Mouse (Mus musculus) forebrain, embryonic 14.5 days (tissue): ENCODE measurements around the gene Gab1. TPM values are rescaled to one million over a fixed set of nuclear protein-coding genes. Genes with fewer than 3 reads are reported as not detected.
A peak's percentile ranks its signal among the peaks of the same experiment; 100 is the strongest.

Experiments
- ATAC-seq: fragments of 200-750 bp; cut with Nextera tagmentation; 2 replicates; pipeline ENCODE4 v1.8.0; 2017; ENCODE audit warnings: mild to moderate bottlenecking, moderate library complexity
- DNase-seq: peaks from one replicate; pipeline ENCODE4 v3.0.0-alpha.2; 2015; ENCODE audit warnings: low spot score
- H3K27ac ChIP-seq: fragments of 300-500 bp; sonication (generic); 2 replicates; pipeline ENCODE4 v1.5.1; 2014; ENCODE audit warnings: low read depth, mild to moderate bottlenecking, control low read depth, low read length, moderate library complexity
- H3K27me3 ChIP-seq: fragments of 300-500 bp; sonication (generic); replicated peaks from 2 replicates; pipeline ENCODE4 v1.6.1; 2014; ENCODE audit warnings: low read length, control low read depth, mixed read lengths; ENCODE audit not compliant: control insufficient read depth, insufficient read depth
- H3K36me3 ChIP-seq: fragments of 300-500 bp; sonication (generic); 2 replicates; pipeline ENCODE4 v1.6.1; 2014; ENCODE audit warnings: low read length, control low read depth; ENCODE audit not compliant: control insufficient read depth, insufficient read depth
- H3K4me1 ChIP-seq: fragments of 300-500 bp; sonication (generic); 2 replicates; pipeline ENCODE4 v1.6.1; 2014; ENCODE audit warnings: antibody characterized with exemption, low read length, control low read depth; ENCODE audit not compliant: control insufficient read depth, insufficient read depth
- H3K4me2 ChIP-seq: fragments of 300-500 bp; sonication (generic); 2 replicates; pipeline ENCODE4 v1.6.1; 2014; ENCODE audit warnings: mild to moderate bottlenecking, control low read depth, low read length
- H3K4me3 ChIP-seq: fragments of 300-500 bp; sonication (generic); 2 replicates; pipeline ENCODE4 v1.5.1; 2014; ENCODE audit warnings: low read depth, low read length, control low read depth
- H3K9ac ChIP-seq: fragments of 300-500 bp; sonication (generic); 2 replicates; pipeline ENCODE4 v1.6.1; 2014; ENCODE audit warnings: mild to moderate bottlenecking, low read length, control low read depth, moderate library complexity
- H3K9me3 ChIP-seq: fragments of 300-500 bp; sonication (generic); replicated peaks from 2 replicates; pipeline ENCODE4 v1.6.1; 2016; ENCODE audit warnings: low read length, control low read depth, mixed read lengths; ENCODE audit not compliant: control insufficient read depth
- WGBS: fragments of 180-500 bp; shearing (Covaris S2); extraction: QIAGEN DNeasy Blood & Tissue Kit; methylation state at CpG from one replicate; pipeline ENCODE4 v1.1.7; 2014; 5-methylcytosine and 5-hydroxymethylcytosine counted together
- polyA plus RNA-seq: library from polyadenylated mRNA; unstranded; fragments of >200 nt; fragmentation: Nextera tagmentation; extraction: Ambion mirVana; gene quantifications from 2 replicates; pipeline ENCODE4 v1.2.1, GENCODE M21; 2014

The Gab1 gene
- polyA plus RNA-seq, 1 experiment from 2014 or later, result 15.4 TPM

DNA sequence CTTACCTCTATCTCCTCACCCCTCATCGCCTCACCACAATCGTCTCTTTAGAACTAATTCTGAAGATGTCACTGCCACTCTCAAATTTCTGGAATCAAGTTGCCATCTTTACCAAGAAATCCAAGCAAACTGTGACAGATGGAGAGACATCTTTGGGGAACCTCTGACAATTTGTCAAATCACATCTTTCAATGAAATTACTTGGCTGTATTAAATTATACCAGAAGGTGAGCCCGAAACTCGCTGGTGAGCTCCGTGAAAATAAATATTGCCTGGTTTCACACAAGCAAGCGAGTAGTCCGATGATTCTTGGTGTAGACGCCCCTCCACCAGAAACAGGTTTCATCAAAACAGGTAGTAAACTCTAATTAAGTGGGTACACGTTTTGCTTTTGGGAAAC lies 2.2 kb downstream of the Gab1 start:
- peak; percentile 59 for DNase-seq
- H3K4me2 ChIP-seq, result peak overlapping the region; percentile 80

DNA sequence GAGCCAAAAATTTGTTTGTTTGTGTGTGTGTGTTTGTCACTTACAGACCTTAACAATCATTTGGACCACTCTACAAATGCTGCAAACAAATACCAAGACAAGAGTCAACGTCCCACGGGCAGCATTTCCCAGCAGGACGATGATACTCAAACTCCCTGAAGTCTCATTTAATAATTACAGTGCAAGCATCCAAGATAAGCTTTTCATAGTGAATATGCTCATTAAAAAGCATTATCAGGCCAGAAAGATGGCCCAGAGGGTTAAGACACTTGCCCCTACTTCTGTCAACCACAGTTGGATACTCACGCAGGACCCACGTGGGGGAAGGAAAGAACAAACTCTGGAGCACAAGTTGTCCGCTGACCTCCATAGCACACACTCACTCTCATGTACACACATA lies 4.8 kb downstream of the Gab1 start:
- Histone ChIP-seq H3K27me3 (no peaks in the 10 kb centered on the region), H3K36me3 (no peaks in the 10 kb centered on the region), H3K9me3 (no peaks in the 10 kb centered on the region), H3K9ac (no peak overlapping the region), H3K4me1 (peaks cover 26% of the 10 kb centered on the region), H3K4me2 (no peak overlapping the region), H3K4me3 (no peak overlapping the region), H3K27ac (no peak overlapping the region)
- DNase-seq (no peak), ATAC-seq (no peak)
- 89% methylated on average over 6 of the region's 6 CpGs for WGBS

More for the DNA sequence above, 2.2 kb downstream of the Gab1 start:
- Histone ChIP-seq H3K36me3 (no peaks in the 10 kb centered on the region), H3K4me1 (peaks cover 11% of the 10 kb centered on the region), H3K4me3 (peak overlapping the region; percentile 86), H3K9ac (peak overlapping the region; percentile 83; the same call in 1 of the 2 replicates), H3K9me3 (no peaks in the 10 kb centered on the region), H3K27me3 (no peaks in the 10 kb centered on the region), H3K27ac (no peak overlapping the region)
- 38% methylated on average over 9 of the region's 9 CpGs for WGBS
- ATAC-seq, result no peak

- Histone ChIP-seq H3K36me3 (no peaks in the 10 kb centered on the region), H3K27me3 (no peaks in the 10 kb centered on the region), H3K9me3 (no peaks in the 10 kb centered on the region), H3K4me1 (peaks cover 33% of the 10 kb centered on the region), H3K4me2 (no peak overlapping the region), H3K9ac (no peak overlapping the region), H3K4me3 (no peak overlapping the region), H3K27ac (no peak overlapping the region)
- ATAC-seq (no peak), DNase-seq (no peak)
- WGBS, result 72% methylated on average over 10 of the region's 10 CpGs
Observed at GRCm38 (mm10) chr8:80873723-80874427, 6.4 kb downstream of the Gab1 start.

GRCm38 (mm10) chr8:80872688-80873087 lies 7.6 kb downstream of the Gab1 start:
- H3K9ac ChIP-seq, result 0 out of 2 replicates have a peak overlapping the region, but pooled peaks have one; percentile 32

GRCm38 (mm10) chr8:80871400-80871799 lies 8.9 kb downstream of the Gab1 start:
- H3K9me3 ChIP-seq, result no peaks in the 10 kb centered on the region
- H3K36me3 ChIP-seq, result no peaks in the 10 kb centered on the region
- H3K27me3 ChIP-seq, result no peaks in the 10 kb centered on the region
- 79% methylated on average over 6 of the region's 6 CpGs for WGBS
- DNase-seq (no peak), ATAC-seq (no peak)
- H3K9ac ChIP-seq, result no peak overlapping the region
- H3K4me2 ChIP-seq, result no peak overlapping the region
- no peak overlapping the region for H3K4me3 ChIP-seq
- peak overlapping the region; percentile 76; the same call in 1 of the 2 replicates for H3K27ac ChIP-seq
- peaks cover 26% of the 10 kb centered on the region for H3K4me1 ChIP-seq

More at GRCm38 (mm10) chr8:80872688-80873087, 7.6 kb downstream of the Gab1 start:
- Histone ChIP-seq H3K27ac (no peak overlapping the region), H3K27me3 (no peaks in the 10 kb centered on the region), H3K36me3 (no peaks in the 10 kb centered on the region), H3K4me1 (peaks cover 28% of the 10 kb centered on the region), H3K4me3 (no peak overlapping the region), H3K4me2 (no peak overlapping the region), H3K9me3 (no peaks in the 10 kb centered on the region)
- ATAC-seq (no peak), DNase-seq (no peak)
- 18% methylated on average over 4 of the region's 4 CpGs for WGBS

DNA sequence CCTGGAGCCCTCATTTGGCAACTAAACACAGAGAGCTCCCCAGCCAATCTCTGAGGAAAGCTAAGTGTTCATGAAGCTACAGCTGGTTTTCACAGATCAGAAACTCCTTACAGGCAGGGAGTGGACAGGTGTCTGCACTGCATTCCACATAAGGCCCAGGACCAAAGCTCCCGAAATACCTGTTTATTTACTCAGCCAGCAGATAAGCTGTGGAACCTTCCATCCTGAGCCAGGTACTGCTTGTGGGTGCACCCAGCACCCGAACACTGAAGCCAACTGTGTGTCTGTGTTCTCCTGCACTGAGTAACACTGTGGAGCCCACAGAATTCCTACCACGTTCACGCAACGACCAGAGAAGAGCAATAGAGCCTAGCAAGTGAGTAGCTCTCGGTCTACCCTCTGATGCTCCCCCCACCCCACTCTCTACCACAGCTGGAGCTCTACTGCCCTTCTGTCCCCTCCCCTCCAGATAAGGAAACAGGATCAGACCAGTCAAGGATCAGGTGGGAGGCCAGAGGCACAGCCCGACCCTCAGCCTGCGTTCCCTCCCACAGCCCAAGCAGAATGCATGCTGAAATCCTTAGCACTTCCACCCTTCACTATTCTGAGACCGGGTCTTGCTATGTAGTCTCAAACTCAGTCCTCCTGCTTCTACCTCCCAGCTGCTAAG lies 9.6 kb downstream of the Gab1 start:
- ATAC-seq (peak; percentile 19; the same call in 1 of the 2 replicates), DNase-seq (no peak)
- peak overlapping the region; percentile 76 for H3K27ac ChIP-seq
- no peaks in the 10 kb centered on the region for H3K36me3 ChIP-seq
- no peaks in the 10 kb centered on the region for H3K9me3 ChIP-seq
- H3K4me2 ChIP-seq, result no peak overlapping the region
- H3K27me3 ChIP-seq, result no peaks in the 10 kb centered on the region
- H3K9ac ChIP-seq, result 0 out of 2 replicates have a peak overlapping the region, but pooled peaks have one; percentile 4
- peaks cover 26% of the 10 kb centered on the region for H3K4me1 ChIP-seq
- 76% methylated on average over 9 of the region's 9 CpGs for WGBS
- no peak overlapping the region for H3K4me3 ChIP-seq

DNA sequence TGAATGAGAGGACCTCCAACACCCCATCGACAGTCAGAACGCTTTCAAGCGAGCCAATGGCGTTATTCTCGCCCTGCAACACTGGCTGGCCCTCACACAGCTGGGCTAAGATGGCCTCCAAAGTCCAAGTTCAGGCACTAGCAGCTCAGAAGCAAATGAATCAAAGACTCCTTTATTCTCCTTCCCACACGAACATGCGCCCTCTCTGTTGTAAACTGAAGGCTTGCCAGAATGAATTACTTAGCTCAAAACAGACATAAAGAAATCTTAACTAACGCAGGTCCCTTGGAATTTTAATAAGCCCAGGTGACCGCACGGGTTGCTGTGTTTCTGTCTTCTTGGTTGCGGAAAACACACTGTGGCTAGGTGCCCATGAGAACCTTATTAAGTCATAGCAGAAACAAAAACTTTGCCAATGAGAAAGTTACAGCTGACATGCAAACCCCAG lies 10.4 kb downstream of the Gab1 start:
- peak; percentile 81 for DNase-seq
- no peak overlapping the region for H3K9ac ChIP-seq
- no peaks in the 10 kb centered on the region for H3K9me3 ChIP-seq
- ATAC-seq, result peak; percentile 73
- H3K27ac ChIP-seq, result peak overlapping the region; percentile 76; the same call in 1 of the 2 replicates
- H3K27me3 ChIP-seq, result no peaks in the 10 kb centered on the region
- peaks cover 26% of the 10 kb centered on the region for H3K4me1 ChIP-seq
- WGBS, result 5% methylated on average over 11 of the region's 11 CpGs
- no peak overlapping the region for H3K4me3 ChIP-seq
- no peak overlapping the region for H3K4me2 ChIP-seq
- H3K36me3 ChIP-seq, result no peaks in the 10 kb centered on the region

- no peak overlapping the region for H3K4me3 ChIP-seq
- H3K4me1 ChIP-seq, result peaks cover 26% of the 10 kb centered on the region
- no peak for DNase-seq
- H3K27me3 ChIP-seq, result no peaks in the 10 kb centered on the region
- no peaks in the 10 kb centered on the region for H3K9me3 ChIP-seq
- 70% methylated on average over 11 of the region's 11 CpGs for WGBS
- H3K27ac ChIP-seq, result peak overlapping the region; percentile 58; the same call in 1 of the 2 replicates
- H3K36me3 ChIP-seq, result no peaks in the 10 kb centered on the region
- H3K9ac ChIP-seq, result no peak overlapping the region
- no peak overlapping the region for H3K4me2 ChIP-seq
- ATAC-seq, result no peak
Observed at GRCm38 (mm10) chr8:80868801-80869323, 11.5 kb downstream of the Gab1 start.
